11 mouse cellular contexts compared by ENCODE assay signal in genomic region chr10:18996331-18996730, GRCm38 (mm10).
"Had no signal": no experiment of that assay in that cellular context is flagged by ENCODE, and none has a peak within 500 bp of the region (broad histone marks: within the 10 kb centered on the region; RNA-seq: fewer than 3 reads in every experiment).

No protein-coding gene starts in this region.

- H3K27me3 ChIP-seq: limb, embryonic 12.5 days; liver, embryonic 13.5 days; midbrain, embryonic 13.5 days; neural tube, embryonic 12.5 days; stomach, embryonic 15.5 days had no signal

- H3K27ac ChIP-seq: limb, embryonic 12.5 days; liver, embryonic 13.5 days; midbrain, embryonic 13.5 days; neural tube, embryonic 12.5 days; stomach, embryonic 15.5 days had no signal

- DNase-seq: kidney, postnatal 36 days; liver; liver, embryonic 13.5 days; liver, postnatal 0 days; spleen, adult 18-20 months; thymus, adult 2 months; thymus, postnatal 36 days had no signal

- H3K36me3 ChIP-seq: liver, embryonic 13.5 days; neural tube, embryonic 12.5 days; stomach, embryonic 15.5 days had no signal

- H3K9me3 ChIP-seq: limb, embryonic 12.5 days; liver, embryonic 13.5 days; midbrain, embryonic 13.5 days; neural tube, embryonic 12.5 days; stomach, embryonic 15.5 days had no signal

- H3K4me2 ChIP-seq: limb, embryonic 12.5 days; liver, embryonic 13.5 days; midbrain, embryonic 13.5 days; neural tube, embryonic 12.5 days; stomach, embryonic 15.5 days had no signal

- ATAC-seq: liver, postnatal 0 days; midbrain, embryonic 13.5 days had no signal

- H3K4me1 ChIP-seq: limb, embryonic 12.5 days; liver, embryonic 13.5 days; midbrain, embryonic 13.5 days; neural tube, embryonic 12.5 days; stomach, embryonic 15.5 days had no signal

- H3K9ac ChIP-seq: limb, embryonic 12.5 days; liver, embryonic 13.5 days; liver, postnatal 0 days; midbrain, embryonic 13.5 days; neural tube, embryonic 12.5 days; stomach, embryonic 15.5 days had no signal

- H3K4me3 ChIP-seq: limb, embryonic 12.5 days; liver, embryonic 13.5 days; midbrain, embryonic 13.5 days; neural tube, embryonic 12.5 days; stomach, embryonic 15.5 days had no signal
